Mouse (Mus musculus): ENCODE measurements at regions not wholly inside any gene's neighbourhood (a gene's known extent, or its start where the extent isn't known, plus 50 kb on each side); places are given as distances from the start of the nearest gene placed in this dataset.

GRCm38 (mm10) chr12:16009822-16010620 lies 193.3 kb upstream of the Trib2 start:
- Histone ChIP-seq H3K4me3 (ENCODE audit: low read depth, low read length) (no peak overlapping the region), H3K9me3 (ENCODE audit: control insufficient read depth, low read length) (no peaks in the 10 kb centered on the region), H3K4me1 (replicated peaks; ENCODE audit: control insufficient read depth, insufficient read depth, low read length) (no peaks in the 10 kb centered on the region; the same call in 1 of the 2 replicates), H3K27me3 (replicated peaks; ENCODE audit: control insufficient read depth, insufficient read depth, low read length) (no peaks in the 10 kb centered on the region), H3K4me2 (ENCODE audit: low read length) (no peak overlapping the region), H3K27ac (ENCODE audit: low read depth) (no peak overlapping the region), H3K36me3 (ENCODE audit: control insufficient read depth, insufficient read depth, low read length) (no peaks in the 10 kb centered on the region), H3K9ac (ENCODE audit: low read length) (no peak overlapping the region)
- no peak for DNase-seq (ENCODE audit: low spot score)
- 66% methylated on average over 10 of the region's 10 CpGs for WGBS
- no peak for ATAC-seq (replicated peaks; ENCODE audit: low FRiP score, low TSS enrichment, low read depth)

- ATAC-seq (replicated peaks; ENCODE audit: low FRiP score, low TSS enrichment, low read depth) = peak; percentile 50; the same call in 1 of the 2 replicates
- Histone ChIP-seq H3K27ac (ENCODE audit: low read depth) (no peak overlapping the region), H3K4me2 (ENCODE audit: low read length) (no peak overlapping the region), H3K36me3 (ENCODE audit: control insufficient read depth, insufficient read depth, low read length) (no peaks in the 10 kb centered on the region), H3K9ac (ENCODE audit: low read length) (no peak overlapping the region), H3K4me1 (replicated peaks; ENCODE audit: control insufficient read depth, insufficient read depth, low read length) (no peaks in the 10 kb centered on the region; the same call in 1 of the 2 replicates), H3K9me3 (ENCODE audit: control insufficient read depth, low read length) (no peaks in the 10 kb centered on the region), H3K4me3 (ENCODE audit: low read depth, low read length) (no peak overlapping the region), H3K27me3 (replicated peaks; ENCODE audit: control insufficient read depth, insufficient read depth, low read length) (no peaks in the 10 kb centered on the region)
- no peak for DNase-seq (ENCODE audit: low spot score)
- 59% methylated on average over 3 of the region's 3 CpGs for WGBS
Observed at GRCm38 (mm10) chr12:16008763-16009515, 192.2 kb upstream of the Trib2 start.

DNA sequence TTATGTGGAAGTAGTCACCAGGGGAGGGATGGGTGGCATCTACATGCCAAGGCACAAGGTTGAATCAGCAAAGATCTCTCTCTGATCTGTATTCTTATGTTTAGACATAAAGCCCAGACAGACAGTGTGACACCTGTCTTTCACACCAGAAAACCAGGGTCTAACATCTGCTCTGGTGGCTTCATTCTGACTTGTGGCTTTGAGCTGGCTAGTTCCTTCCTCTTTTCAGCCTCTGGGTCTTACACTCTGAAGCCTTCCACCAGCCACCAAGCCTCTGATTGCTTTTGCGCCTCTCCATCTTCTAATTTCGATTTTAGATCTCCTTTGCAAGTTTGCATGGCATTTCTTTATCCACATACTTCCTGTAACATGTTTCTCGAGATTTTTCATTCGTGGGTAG lies 191.5 kb upstream of the Trib2 start:
- Histone ChIP-seq H3K4me1 (replicated peaks; ENCODE audit: control insufficient read depth, insufficient read depth, low read length) (no peaks in the 10 kb centered on the region; the same call in 1 of the 2 replicates), H3K9me3 (ENCODE audit: control insufficient read depth, low read length) (no peaks in the 10 kb centered on the region), H3K4me2 (ENCODE audit: low read length) (no peak overlapping the region), H3K36me3 (ENCODE audit: control insufficient read depth, insufficient read depth, low read length) (no peaks in the 10 kb centered on the region), H3K27ac (ENCODE audit: low read depth) (no peak overlapping the region), H3K27me3 (replicated peaks; ENCODE audit: control insufficient read depth, insufficient read depth, low read length) (no peaks in the 10 kb centered on the region), H3K4me3 (ENCODE audit: low read depth, low read length) (no peak overlapping the region), H3K9ac (ENCODE audit: low read length) (no peak overlapping the region)
- WGBS = 68% methylated on average over 4 of the region's 4 CpGs
- DNase-seq (ENCODE audit: low spot score) = no peak
- no peak for ATAC-seq (replicated peaks; ENCODE audit: low FRiP score, low TSS enrichment, low read depth)

DNA sequence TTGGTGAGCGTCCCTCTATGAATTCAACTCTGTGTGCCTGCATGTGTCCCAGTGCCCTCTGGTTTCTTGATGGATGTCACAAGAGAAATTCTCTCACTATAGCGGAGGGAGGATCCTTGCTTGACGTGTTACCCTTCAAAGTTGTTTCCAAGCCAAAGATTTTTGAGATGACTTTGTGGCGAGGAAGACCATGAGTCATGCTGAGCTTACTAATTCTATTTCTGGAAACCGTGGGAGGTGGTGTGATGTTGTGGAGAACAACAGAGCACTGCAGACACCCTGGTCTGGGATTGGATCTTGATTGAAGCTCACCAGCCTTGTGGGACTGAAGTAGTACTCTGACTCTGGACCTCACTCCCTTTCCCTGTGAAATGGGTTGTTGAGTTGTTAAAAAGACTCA lies 190.0 kb upstream of the Trib2 start:
- Histone ChIP-seq H3K27ac (ENCODE audit: low read depth) (no peak overlapping the region), H3K9ac (ENCODE audit: low read length) (no peak overlapping the region), H3K4me2 (ENCODE audit: low read length) (no peak overlapping the region), H3K9me3 (ENCODE audit: control insufficient read depth, low read length) (no peaks in the 10 kb centered on the region), H3K27me3 (replicated peaks; ENCODE audit: control insufficient read depth, insufficient read depth, low read length) (no peaks in the 10 kb centered on the region), H3K4me3 (ENCODE audit: low read depth, low read length) (no peak overlapping the region), H3K36me3 (ENCODE audit: control insufficient read depth, insufficient read depth, low read length) (no peaks in the 10 kb centered on the region), H3K4me1 (replicated peaks; ENCODE audit: control insufficient read depth, insufficient read depth, low read length) (no peaks in the 10 kb centered on the region)
- WGBS = 80% methylated on average over 5 of the region's 5 CpGs
- ATAC-seq (replicated peaks; ENCODE audit: low FRiP score, low TSS enrichment, low read depth) = no peak
- no peak for DNase-seq (ENCODE audit: low spot score)

DNA sequence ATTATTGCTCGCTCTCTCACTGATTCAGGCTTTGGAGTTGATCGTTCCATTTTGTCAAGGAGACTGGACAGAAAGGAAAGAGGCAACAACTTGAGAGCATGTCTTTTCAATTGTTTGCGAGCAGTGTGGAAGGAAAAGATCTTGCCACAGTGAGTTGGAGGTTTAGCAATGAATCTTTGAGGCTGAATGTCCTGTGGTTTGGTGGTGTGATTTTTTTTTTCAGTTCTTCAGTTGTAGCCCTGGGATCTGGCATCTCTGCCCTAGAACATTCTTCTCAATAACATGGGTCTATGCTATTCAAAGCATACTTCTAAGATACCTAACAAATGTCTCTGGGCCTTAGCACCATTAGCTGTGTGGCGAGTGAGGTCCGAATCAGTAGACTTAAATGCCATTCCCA lies 189.6 kb upstream of the Trib2 start:
- H3K4me1 ChIP-seq (replicated peaks; ENCODE audit: control insufficient read depth, insufficient read depth, low read length) = no peaks in the 10 kb centered on the region
- no peak overlapping the region for H3K27ac ChIP-seq (ENCODE audit: low read depth)
- H3K36me3 ChIP-seq (ENCODE audit: control insufficient read depth, insufficient read depth, low read length) = no peaks in the 10 kb centered on the region
- DNase-seq (ENCODE audit: low spot score) = no peak
- no peak overlapping the region for H3K4me3 ChIP-seq (ENCODE audit: low read depth, low read length)
- H3K9me3 ChIP-seq (ENCODE audit: control insufficient read depth, low read length) = no peaks in the 10 kb centered on the region
- no peak for ATAC-seq (replicated peaks; ENCODE audit: low FRiP score, low TSS enrichment, low read depth)
- no peak overlapping the region for H3K9ac ChIP-seq (ENCODE audit: low read length)
- H3K4me2 ChIP-seq (ENCODE audit: low read length) = no peak overlapping the region
- WGBS = 93% methylated on average over 5 of the region's 5 CpGs
- no peaks in the 10 kb centered on the region for H3K27me3 ChIP-seq (replicated peaks; ENCODE audit: control insufficient read depth, insufficient read depth, low read length)

GRCm38 (mm10) chr12:16001811-16002210 lies 185.1 kb upstream of the Trib2 start:
- no peaks in the 10 kb centered on the region for H3K36me3 ChIP-seq (ENCODE audit: control insufficient read depth, insufficient read depth, low read length)

GRCm38 (mm10) chr12:16001225-16001624 lies 184.5 kb upstream of the Trib2 start:
- Histone ChIP-seq H3K4me1 (replicated peaks; ENCODE audit: control insufficient read depth, insufficient read depth, low read length) (no peaks in the 10 kb centered on the region), H3K4me3 (ENCODE audit: low read depth, low read length) (no peak overlapping the region), H3K27me3 (replicated peaks; ENCODE audit: control insufficient read depth, insufficient read depth, low read length) (no peaks in the 10 kb centered on the region), H3K36me3 (ENCODE audit: control insufficient read depth, insufficient read depth, low read length) (no peaks in the 10 kb centered on the region), H3K27ac (ENCODE audit: low read depth) (no peak overlapping the region), H3K9me3 (ENCODE audit: control insufficient read depth, low read length) (no peaks in the 10 kb centered on the region), H3K4me2 (ENCODE audit: low read length) (no peak overlapping the region), H3K9ac (ENCODE audit: low read length) (no peak overlapping the region)
- ATAC-seq (replicated peaks; ENCODE audit: low FRiP score, low TSS enrichment, low read depth) (no peak), DNase-seq (ENCODE audit: low spot score) (no peak)
- WGBS = 81% methylated on average over 5 of the region's 5 CpGs

More at GRCm38 (mm10) chr12:16001811-16002210, 185.1 kb upstream of the Trib2 start:
- Histone ChIP-seq H3K9ac (ENCODE audit: low read length) (no peak overlapping the region), H3K4me1 (replicated peaks; ENCODE audit: control insufficient read depth, insufficient read depth, low read length) (no peaks in the 10 kb centered on the region), H3K4me3 (ENCODE audit: low read depth, low read length) (no peak overlapping the region), H3K27ac (ENCODE audit: low read depth) (no peak overlapping the region), H3K4me2 (ENCODE audit: low read length) (no peak overlapping the region), H3K27me3 (replicated peaks; ENCODE audit: control insufficient read depth, insufficient read depth, low read length) (no peaks in the 10 kb centered on the region), H3K9me3 (ENCODE audit: control insufficient read depth, low read length) (no peaks in the 10 kb centered on the region)
- WGBS = 87% methylated on average over 7 of the region's 7 CpGs
- DNase-seq (ENCODE audit: low spot score) = no peak
- no peak for ATAC-seq (replicated peaks; ENCODE audit: low FRiP score, low TSS enrichment, low read depth)

DNA sequence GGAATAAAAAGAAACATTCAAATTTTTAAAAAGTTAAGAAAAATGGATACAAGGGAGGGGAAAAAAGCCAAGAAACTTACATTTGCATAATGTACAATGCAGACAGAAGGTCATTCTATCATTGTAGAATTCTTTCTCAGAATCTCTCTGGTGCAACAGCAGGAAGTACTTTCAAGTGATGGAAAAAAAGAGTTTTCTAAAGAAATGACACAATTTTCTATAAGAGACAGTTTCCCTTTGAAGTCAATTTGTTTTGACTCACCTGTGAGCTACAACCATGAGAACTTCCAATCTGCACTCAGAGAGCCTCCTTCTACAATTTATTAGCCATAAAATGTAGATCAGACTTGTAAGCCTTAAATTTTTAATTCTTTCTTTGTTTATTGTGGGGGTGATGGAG lies 181.6 kb upstream of the Trib2 start:
- H3K9me3 ChIP-seq (ENCODE audit: control insufficient read depth, low read length) = no peaks in the 10 kb centered on the region
- H3K4me3 ChIP-seq (ENCODE audit: low read depth, low read length) = no peak overlapping the region
- H3K4me1 ChIP-seq (replicated peaks; ENCODE audit: control insufficient read depth, insufficient read depth, low read length) = no peaks in the 10 kb centered on the region
- no peaks in the 10 kb centered on the region for H3K36me3 ChIP-seq (ENCODE audit: control insufficient read depth, insufficient read depth, low read length)
- no peaks in the 10 kb centered on the region for H3K27me3 ChIP-seq (replicated peaks; ENCODE audit: control insufficient read depth, insufficient read depth, low read length)
- no peak overlapping the region for H3K9ac ChIP-seq (ENCODE audit: low read length)
- no peak for DNase-seq (ENCODE audit: low spot score)
- H3K27ac ChIP-seq (ENCODE audit: low read depth) = no peak overlapping the region
- no peak overlapping the region for H3K4me2 ChIP-seq (ENCODE audit: low read length)
- no peak for ATAC-seq (replicated peaks; ENCODE audit: low FRiP score, low TSS enrichment, low read depth)

Measured in intestine, embryonic 14.5 days (tissue).